Mouse (Mus musculus): ENCODE data around the gene Ccdc157. TPM values are rescaled to one million over a fixed set of nuclear protein-coding genes. Genes with fewer than 3 reads are reported as not detected.

The Ccdc157 gene
- polyA plus RNA-seq (2012; rRNA removed): 13.2 and 15.1 TPM in 2 replicates

GRCm38 (mm10) chr11:4159808-4160708, at the start of gene Ccdc157, which contains the start of gene Sf3a1:
Ccdc157 (minus strand) TSS chr11:4160293.
Sf3a1 (plus strand) TSS chr11:4160350.
- TF ChIP-seq POLR2A (IDR thresholded peaks at IDR 0.05; ENCODE audit: borderline replicate concordance, extremely low read depth, insufficient read depth, insufficient read length, poor library complexity, severe bottlenecking) (0 out of 2 replicates have a peak, but pooled peaks have one; percentile 30), CTCF (IDR thresholded peaks at IDR 0.05; ENCODE audit: borderline replicate concordance, extremely low read depth, insufficient read depth, insufficient read length) (no peak)
- peak; percentile 97 for DNase-seq (ENCODE audit: low read depth)

- TF ChIP-seq POLR2A (IDR thresholded peaks at IDR 0.05; ENCODE audit: borderline replicate concordance, extremely low read depth, insufficient read depth, insufficient read length, poor library complexity, severe bottlenecking) (no peak), CTCF (IDR thresholded peaks at IDR 0.05; ENCODE audit: borderline replicate concordance, extremely low read depth, insufficient read depth, insufficient read length) (peak; percentile 31; the same call in 1 of the 2 replicates)
These were observed 49.5 kb upstream of the Ccdc157 start for GRCm38 (mm10) chr11:4209556-4209955.

DNA sequence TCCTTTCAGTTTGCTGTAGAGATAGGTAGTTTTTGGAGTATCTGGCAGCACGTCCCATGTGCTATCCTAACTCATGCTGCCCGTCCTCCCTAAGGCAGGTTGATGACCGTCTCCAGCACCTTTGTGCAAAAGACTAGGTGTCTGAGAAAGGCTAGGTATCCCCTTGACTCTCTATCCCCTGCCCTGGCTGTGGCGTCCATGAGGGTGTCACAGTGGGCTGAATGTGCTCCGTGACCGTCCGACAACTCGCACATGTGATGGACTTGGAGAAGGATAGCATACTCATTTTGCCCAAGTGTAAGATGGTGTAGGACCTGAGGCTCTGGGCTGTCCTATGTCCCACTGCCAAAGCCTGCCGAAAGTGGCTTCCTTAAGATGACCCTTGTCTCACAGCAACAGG, 47.6 kb upstream of the Ccdc157 start:
- TF ChIP-seq POLR2A (IDR thresholded peaks at IDR 0.05; ENCODE audit: borderline replicate concordance, extremely low read depth, insufficient read depth, insufficient read length, poor library complexity, severe bottlenecking) (no peak), CTCF (IDR thresholded peaks at IDR 0.05; ENCODE audit: borderline replicate concordance, extremely low read depth, insufficient read depth, insufficient read length) (no peak)
- no peak for DNase-seq (ENCODE audit: low read depth)

More at GRCm38 (mm10) chr11:4209556-4209955, 49.5 kb upstream of the Ccdc157 start:
- DNase-seq (ENCODE audit: low read depth): no peak

DNA sequence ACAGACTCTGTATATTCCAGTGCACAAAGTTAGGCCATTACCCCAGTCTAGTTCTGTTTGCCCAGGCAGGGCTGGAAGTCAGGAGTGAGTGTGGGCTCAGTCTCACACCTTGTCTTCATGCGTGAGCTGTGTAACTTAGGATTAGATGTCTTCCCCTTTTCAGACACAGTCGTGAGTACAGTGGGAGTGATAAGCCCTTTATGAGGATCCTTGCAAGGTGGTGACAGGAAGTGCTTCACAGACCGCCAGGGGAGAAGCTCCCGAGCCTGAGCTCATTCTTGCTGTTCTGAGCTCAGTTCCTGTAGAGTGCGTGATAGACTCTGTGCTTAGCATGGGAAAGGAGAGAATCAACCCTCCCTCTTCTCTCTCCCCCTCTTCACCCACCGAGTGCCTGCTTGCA, 46.5 kb upstream of the Ccdc157 start:
- DNase-seq (ENCODE audit: low read depth): no peak
- TF ChIP-seq CTCF (IDR thresholded peaks at IDR 0.05; ENCODE audit: borderline replicate concordance, extremely low read depth, insufficient read depth, insufficient read length): no peak
- no peak for TF ChIP-seq POLR2A (IDR thresholded peaks at IDR 0.05; ENCODE audit: borderline replicate concordance, extremely low read depth, insufficient read depth, insufficient read length, poor library complexity, severe bottlenecking)

GRCm38 (mm10) chr11:4205951-4206350, 45.9 kb upstream of the Ccdc157 start:
- TF ChIP-seq CTCF (IDR thresholded peaks at IDR 0.05; ENCODE audit: borderline replicate concordance, extremely low read depth, insufficient read depth, insufficient read length) (no peak), POLR2A (IDR thresholded peaks at IDR 0.05; ENCODE audit: borderline replicate concordance, extremely low read depth, insufficient read depth, insufficient read length, poor library complexity, severe bottlenecking) (no peak)
- DNase-seq (ENCODE audit: low read depth): no peak

DNA sequence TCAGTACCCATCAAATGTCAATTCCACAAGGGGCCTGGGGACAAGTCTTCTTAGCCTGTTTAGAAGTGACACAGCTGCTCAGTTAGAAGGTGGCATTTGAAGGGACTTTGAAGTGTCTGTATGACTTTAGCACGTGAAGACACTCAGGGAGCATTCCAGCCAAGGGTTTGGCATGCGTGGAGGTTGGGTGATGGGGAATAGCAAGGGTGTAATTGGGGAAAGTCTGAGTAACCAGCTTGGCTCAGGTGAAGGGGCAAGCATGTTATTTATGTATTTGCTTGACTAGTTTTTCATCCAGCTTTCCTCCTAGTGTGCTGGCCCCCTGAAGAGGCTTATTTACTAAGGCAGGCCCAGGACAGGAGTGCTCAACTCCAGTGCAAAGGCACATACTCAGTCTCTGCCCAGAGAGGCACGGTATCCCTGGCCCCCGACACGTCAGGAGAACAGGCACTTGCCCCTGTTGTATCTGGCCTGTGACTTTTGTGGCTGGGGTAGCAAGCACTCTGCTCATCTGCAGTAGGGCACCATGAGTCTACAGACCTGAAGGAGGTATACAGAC, 45.1 kb upstream of the Ccdc157 start:
- no peak for TF ChIP-seq CTCF (IDR thresholded peaks at IDR 0.05; ENCODE audit: borderline replicate concordance, extremely low read depth, insufficient read depth, insufficient read length)
- TF ChIP-seq POLR2A (IDR thresholded peaks at IDR 0.05; ENCODE audit: borderline replicate concordance, extremely low read depth, insufficient read depth, insufficient read length, poor library complexity, severe bottlenecking): no peak
- no peak for DNase-seq (ENCODE audit: low read depth)

DNA sequence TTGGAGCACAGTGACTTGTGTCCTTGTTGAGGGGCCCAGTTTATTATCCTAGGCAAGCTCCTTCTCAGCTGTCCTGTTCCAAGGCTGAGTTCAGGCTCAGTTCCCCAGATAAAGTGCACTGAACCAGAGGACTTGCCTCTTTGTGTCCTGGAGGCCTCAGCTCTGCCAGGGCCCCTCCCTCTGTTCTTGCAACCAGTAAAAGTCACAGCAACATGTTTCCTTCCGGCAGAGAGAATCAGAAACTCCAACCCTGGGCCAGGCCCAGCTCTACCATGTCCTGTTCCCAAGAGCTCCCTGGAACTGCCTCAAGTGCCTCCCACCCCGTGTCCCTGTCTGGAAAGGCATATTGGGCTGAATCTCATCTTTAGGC, 43.6 kb upstream of the Ccdc157 start:
- no peak for DNase-seq (ENCODE audit: low read depth)
- TF ChIP-seq POLR2A (IDR thresholded peaks at IDR 0.05; ENCODE audit: borderline replicate concordance, extremely low read depth, insufficient read depth, insufficient read length, poor library complexity, severe bottlenecking) (no peak), CTCF (IDR thresholded peaks at IDR 0.05; ENCODE audit: borderline replicate concordance, extremely low read depth, insufficient read depth, insufficient read length) (no peak)

GRCm38 (mm10) chr11:4202995-4203704, 43.1 kb upstream of the Ccdc157 start:
- no peak for DNase-seq (ENCODE audit: low read depth)
- TF ChIP-seq POLR2A (IDR thresholded peaks at IDR 0.05; ENCODE audit: borderline replicate concordance, extremely low read depth, insufficient read depth, insufficient read length, poor library complexity, severe bottlenecking) (no peak), CTCF (IDR thresholded peaks at IDR 0.05; ENCODE audit: borderline replicate concordance, extremely low read depth, insufficient read depth, insufficient read length) (no peak)

DNA sequence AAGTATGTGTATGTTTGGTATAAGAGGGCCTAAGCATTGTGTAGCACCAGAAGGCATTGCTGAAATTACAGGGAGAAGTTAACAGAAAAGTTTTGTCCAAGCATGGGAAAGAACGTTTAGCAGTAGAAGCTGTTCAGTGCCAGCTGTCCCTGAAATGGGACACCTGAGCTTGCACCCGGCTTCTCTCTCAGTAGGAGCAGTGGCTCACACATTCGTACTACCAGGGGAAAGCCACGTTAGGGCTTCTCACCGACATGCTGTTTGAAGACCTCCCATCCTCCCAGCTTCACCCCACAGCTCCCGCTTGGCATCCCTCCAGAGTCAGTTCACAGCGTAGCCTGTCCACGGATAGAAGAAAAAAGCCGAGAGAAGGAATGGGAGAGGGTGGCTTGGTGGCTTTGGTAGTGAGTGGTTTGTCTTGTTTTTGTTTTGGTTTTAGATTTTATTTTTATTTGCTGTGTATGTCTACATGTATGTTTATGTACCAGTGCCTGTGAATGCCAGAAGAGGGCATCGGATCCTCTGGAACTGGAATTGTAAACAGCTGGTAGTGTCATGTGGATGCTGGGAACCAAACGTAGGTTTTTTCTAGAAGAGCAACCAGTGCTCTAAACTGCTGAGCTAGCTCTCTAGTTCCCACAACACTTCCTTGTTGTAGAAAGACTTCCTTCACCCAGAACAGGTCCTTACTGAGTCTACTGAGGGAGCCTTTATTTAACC, 42.0 kb upstream of the Ccdc157 start:
- no peak for DNase-seq (ENCODE audit: low read depth)
- no peak for TF ChIP-seq POLR2A (IDR thresholded peaks at IDR 0.05; ENCODE audit: borderline replicate concordance, extremely low read depth, insufficient read depth, insufficient read length, poor library complexity, severe bottlenecking)
- TF ChIP-seq CTCF (IDR thresholded peaks at IDR 0.05; ENCODE audit: borderline replicate concordance, extremely low read depth, insufficient read depth, insufficient read length): no peak

GRCm38 (mm10) chr11:4197691-4198090, 37.6 kb upstream of the Ccdc157 start:
- DNase-seq (ENCODE audit: low read depth): peak; percentile 5
- TF ChIP-seq CTCF (IDR thresholded peaks at IDR 0.05; ENCODE audit: borderline replicate concordance, extremely low read depth, insufficient read depth, insufficient read length): no peak
- no peak for TF ChIP-seq POLR2A (IDR thresholded peaks at IDR 0.05; ENCODE audit: borderline replicate concordance, extremely low read depth, insufficient read depth, insufficient read length, poor library complexity, severe bottlenecking)

All from brain, embryonic 14.5 days (tissue).